Mouse (Mus musculus): ENCODE measurements around the gene Csrnp1. TPM values are rescaled to one million over a fixed set of nuclear protein-coding genes. Genes with fewer than 3 reads are reported as not detected.

Gene Csrnp1
- polyA plus RNA-seq, 1 experiment from 2014 or later = 9.4 TPM

- H3K36me3 ChIP-seq (ENCODE audit: control insufficient read depth, insufficient read depth) = peaks cover 27% of the 10 kb centered on the region
- WGBS = 92% methylated on average over 4 of the region's 4 CpGs
- H3K9me3 ChIP-seq (replicated peaks; ENCODE audit: control insufficient read depth, low read length) = no peaks in the 10 kb centered on the region
- H3K9ac ChIP-seq (ENCODE audit: low read length) = no peak overlapping the region
- H3K27ac ChIP-seq (ENCODE audit: low read length) = no peak overlapping the region
- H3K4me1 ChIP-seq (ENCODE audit: control insufficient read depth, insufficient read depth, low read length) = peaks cover 49% of the 10 kb centered on the region
- H3K4me2 ChIP-seq (ENCODE audit: low read depth, low read length) = no peak overlapping the region
- H3K4me3 ChIP-seq (ENCODE audit: low read length) = no peak overlapping the region
- no peaks in the 10 kb centered on the region for H3K27me3 ChIP-seq (ENCODE audit: control insufficient read depth, insufficient read depth, low read length)
- no peak for ATAC-seq (replicated peaks; ENCODE audit: extremely low read depth, insufficient read depth, low FRiP score)
Observed at GRCm38 (mm10) chr9:119975286-119975685, 9.2 kb downstream of the Csrnp1 start.

- H3K9ac ChIP-seq (ENCODE audit: low read length) = no peak overlapping the region
- no peak overlapping the region for H3K4me2 ChIP-seq (ENCODE audit: low read depth, low read length)
- H3K4me1 ChIP-seq (ENCODE audit: control insufficient read depth, insufficient read depth, low read length) = peaks cover 49% of the 10 kb centered on the region
- peaks cover 27% of the 10 kb centered on the region for H3K36me3 ChIP-seq (ENCODE audit: control insufficient read depth, insufficient read depth)
- no peak overlapping the region for H3K27ac ChIP-seq (ENCODE audit: low read length)
- WGBS = 76% methylated on average over 5 of the region's 5 CpGs
- no peaks in the 10 kb centered on the region for H3K27me3 ChIP-seq (ENCODE audit: control insufficient read depth, insufficient read depth, low read length)
- no peak overlapping the region for H3K4me3 ChIP-seq (ENCODE audit: low read length)
- ATAC-seq (replicated peaks; ENCODE audit: extremely low read depth, insufficient read depth, low FRiP score) = no peak
- no peaks in the 10 kb centered on the region for H3K9me3 ChIP-seq (replicated peaks; ENCODE audit: control insufficient read depth, low read length)
Observed at GRCm38 (mm10) chr9:119974609-119975008, 9.8 kb downstream of the Csrnp1 start.

- Histone ChIP-seq H3K27ac (ENCODE audit: low read length) (no peak overlapping the region), H3K4me2 (ENCODE audit: low read depth, low read length) (no peak overlapping the region), H3K4me3 (ENCODE audit: low read length) (no peak overlapping the region), H3K36me3 (ENCODE audit: control insufficient read depth, insufficient read depth) (peaks cover 27% of the 10 kb centered on the region), H3K9me3 (replicated peaks; ENCODE audit: control insufficient read depth, low read length) (no peaks in the 10 kb centered on the region), H3K27me3 (ENCODE audit: control insufficient read depth, insufficient read depth, low read length) (no peaks in the 10 kb centered on the region), H3K4me1 (ENCODE audit: control insufficient read depth, insufficient read depth, low read length) (peaks cover 47% of the 10 kb centered on the region), H3K9ac (ENCODE audit: low read length) (no peak overlapping the region)
- ATAC-seq (replicated peaks; ENCODE audit: extremely low read depth, insufficient read depth, low FRiP score) = no peak
- 92% methylated on average over 27 of the region's 27 CpGs for WGBS
Observed at GRCm38 (mm10) chr9:119973869-119974520, 10.5 kb downstream of the Csrnp1 start.

- no peaks in the 10 kb centered on the region for H3K27me3 ChIP-seq (ENCODE audit: control insufficient read depth, insufficient read depth, low read length)
- peaks cover 41% of the 10 kb centered on the region for H3K4me1 ChIP-seq (ENCODE audit: control insufficient read depth, insufficient read depth, low read length)
- H3K4me3 ChIP-seq (ENCODE audit: low read length) = no peak overlapping the region
- H3K9me3 ChIP-seq (replicated peaks; ENCODE audit: control insufficient read depth, low read length) = no peaks in the 10 kb centered on the region
- H3K9ac ChIP-seq (ENCODE audit: low read length) = no peak overlapping the region
- H3K4me2 ChIP-seq (ENCODE audit: low read depth, low read length) = no peak overlapping the region
- H3K27ac ChIP-seq (ENCODE audit: low read length) = no peak overlapping the region
- WGBS = 87% methylated on average over 23 of the region's 23 CpGs
- no peak for ATAC-seq (replicated peaks; ENCODE audit: extremely low read depth, insufficient read depth, low FRiP score)
- peaks cover 27% of the 10 kb centered on the region for H3K36me3 ChIP-seq (ENCODE audit: control insufficient read depth, insufficient read depth)
Observed at GRCm38 (mm10) chr9:119973281-119973680, 11.2 kb downstream of the Csrnp1 start.

- no peaks in the 10 kb centered on the region for H3K27me3 ChIP-seq (ENCODE audit: control insufficient read depth, insufficient read depth, low read length)
- peaks cover 27% of the 10 kb centered on the region for H3K36me3 ChIP-seq (ENCODE audit: control insufficient read depth, insufficient read depth)
- no peak overlapping the region for H3K27ac ChIP-seq (ENCODE audit: low read length)
- no peak overlapping the region for H3K4me2 ChIP-seq (ENCODE audit: low read depth, low read length)
- no peak overlapping the region for H3K4me3 ChIP-seq (ENCODE audit: low read length)
- H3K4me1 ChIP-seq (ENCODE audit: control insufficient read depth, insufficient read depth, low read length) = peaks cover 34% of the 10 kb centered on the region
- no peak overlapping the region for H3K9ac ChIP-seq (ENCODE audit: low read length)
- WGBS = 83% methylated on average over 12 of the region's 12 CpGs
- no peaks in the 10 kb centered on the region for H3K9me3 ChIP-seq (replicated peaks; ENCODE audit: control insufficient read depth, low read length)
- ATAC-seq (replicated peaks; ENCODE audit: extremely low read depth, insufficient read depth, low FRiP score) = no peak
Observed at GRCm38 (mm10) chr9:119972582-119972981, 11.9 kb downstream of the Csrnp1 start.

GRCm38 (mm10) chr9:119972166-119972565 lies 12.3 kb downstream of the Csrnp1 start:
- 91% methylated on average over 10 of the region's 10 CpGs for WGBS
- H3K36me3 ChIP-seq (ENCODE audit: control insufficient read depth, insufficient read depth) = peaks cover 27% of the 10 kb centered on the region
- H3K4me2 ChIP-seq (ENCODE audit: low read depth, low read length) = no peak overlapping the region
- H3K4me3 ChIP-seq (ENCODE audit: low read length) = no peak overlapping the region
- H3K27me3 ChIP-seq (ENCODE audit: control insufficient read depth, insufficient read depth, low read length) = no peaks in the 10 kb centered on the region
- ATAC-seq (replicated peaks; ENCODE audit: extremely low read depth, insufficient read depth, low FRiP score) = no peak
- H3K27ac ChIP-seq (ENCODE audit: low read length) = no peak overlapping the region
- H3K4me1 ChIP-seq (ENCODE audit: control insufficient read depth, insufficient read depth, low read length) = peaks cover 30% of the 10 kb centered on the region
- no peak overlapping the region for H3K9ac ChIP-seq (ENCODE audit: low read length)
- no peaks in the 10 kb centered on the region for H3K9me3 ChIP-seq (replicated peaks; ENCODE audit: control insufficient read depth, low read length)

- peak overlapping the region; percentile 61 for H3K27ac ChIP-seq (ENCODE audit: low read length)
- H3K4me3 ChIP-seq (ENCODE audit: low read length) = no peak overlapping the region
- WGBS = 75% methylated on average over 7 of the region's 7 CpGs
- peak overlapping the region; percentile 51 for H3K9ac ChIP-seq (ENCODE audit: low read length)
- no peak overlapping the region for H3K4me2 ChIP-seq (ENCODE audit: low read depth, low read length)
- H3K36me3 ChIP-seq (ENCODE audit: control insufficient read depth, insufficient read depth) = peaks cover 27% of the 10 kb centered on the region
- no peak; the same call in 1 of the 2 replicates for ATAC-seq (replicated peaks; ENCODE audit: extremely low read depth, insufficient read depth, low FRiP score)
- no peaks in the 10 kb centered on the region for H3K9me3 ChIP-seq (replicated peaks; ENCODE audit: control insufficient read depth, low read length)
- peaks cover 20% of the 10 kb centered on the region for H3K4me1 ChIP-seq (ENCODE audit: control insufficient read depth, insufficient read depth, low read length)
- no peaks in the 10 kb centered on the region for H3K27me3 ChIP-seq (ENCODE audit: control insufficient read depth, insufficient read depth, low read length)
Observed at GRCm38 (mm10) chr9:119970763-119971656, 13.4 kb downstream of the Csrnp1 start.

- H3K27ac ChIP-seq (ENCODE audit: low read length) = peak overlapping the region; percentile 61
Observed at GRCm38 (mm10) chr9:119970221-119970620, 14.2 kb downstream of the Csrnp1 start.

GRCm38 (mm10) chr9:119969811-119970210 lies 14.6 kb downstream of the Csrnp1 start:
- no peak overlapping the region for H3K9ac ChIP-seq (ENCODE audit: low read length)
- 77% methylated on average over 7 of the region's 7 CpGs for WGBS
- no peaks in the 10 kb centered on the region for H3K9me3 ChIP-seq (replicated peaks; ENCODE audit: control insufficient read depth, low read length)
- no peak overlapping the region for H3K4me3 ChIP-seq (ENCODE audit: low read length)
- H3K27ac ChIP-seq (ENCODE audit: low read length) = peak overlapping the region; percentile 61; the same call in 1 of the 2 replicates
- no peaks in the 10 kb centered on the region for H3K27me3 ChIP-seq (ENCODE audit: control insufficient read depth, insufficient read depth, low read length)
- peaks cover 23% of the 10 kb centered on the region for H3K36me3 ChIP-seq (ENCODE audit: control insufficient read depth, insufficient read depth)
- peaks cover 20% of the 10 kb centered on the region for H3K4me1 ChIP-seq (ENCODE audit: control insufficient read depth, insufficient read depth, low read length)
- no peak overlapping the region for H3K4me2 ChIP-seq (ENCODE audit: low read depth, low read length)
- ATAC-seq (replicated peaks; ENCODE audit: extremely low read depth, insufficient read depth, low FRiP score) = no peak

More at GRCm38 (mm10) chr9:119970221-119970620, 14.2 kb downstream of the Csrnp1 start:
- Histone ChIP-seq H3K9ac (ENCODE audit: low read length) (peak overlapping the region; percentile 51), H3K4me2 (ENCODE audit: low read depth, low read length) (no peak overlapping the region), H3K36me3 (ENCODE audit: control insufficient read depth, insufficient read depth) (peaks cover 26% of the 10 kb centered on the region), H3K27me3 (ENCODE audit: control insufficient read depth, insufficient read depth, low read length) (no peaks in the 10 kb centered on the region), H3K9me3 (replicated peaks; ENCODE audit: control insufficient read depth, low read length) (no peaks in the 10 kb centered on the region), H3K4me1 (ENCODE audit: control insufficient read depth, insufficient read depth, low read length) (peaks cover 20% of the 10 kb centered on the region), H3K4me3 (ENCODE audit: low read length) (no peak overlapping the region)
- ATAC-seq (replicated peaks; ENCODE audit: extremely low read depth, insufficient read depth, low FRiP score) = no peak
- 29% methylated on average over 6 of the region's 6 CpGs for WGBS

Data from heart, embryonic 16.5 days (tissue).